Mouse (Mus musculus): Measurements from ENCODE around the gene Slc5a3.
"Not testable (repeated sequence)": the region's sequence is repeated elsewhere in the genome, so short reads cannot be mapped to it uniquely, and the experiment has no call there.

The Slc5a3 gene

GRCm38 (mm10) chr16:92061586-92061985 is 3.5 kb downstream of the Slc5a3 start:
- in situ Hi-C loops (cut with MboI, MseI), result no loop called here

DNA sequence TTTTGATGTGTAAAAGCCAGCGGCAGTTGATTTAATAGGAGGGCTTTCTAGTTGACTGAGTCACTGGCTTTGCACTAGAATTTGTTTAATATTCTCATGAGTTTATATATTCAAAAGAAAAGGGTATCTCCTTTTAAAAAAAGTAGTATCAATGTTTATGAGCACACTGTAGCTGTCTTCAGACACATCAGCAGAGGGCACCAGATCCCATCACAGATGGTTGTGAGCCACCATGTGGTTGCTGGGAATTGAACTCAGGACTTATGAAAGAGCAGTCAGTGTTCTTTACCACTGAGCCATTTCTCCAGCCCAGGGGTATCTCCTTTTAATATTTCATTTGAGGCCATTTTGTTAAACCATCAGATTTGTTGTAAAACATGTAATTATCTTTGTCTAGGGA is 4.7 kb downstream of the Slc5a3 start:
- in situ Hi-C loops (cut with MboI, MseI), result no loop called here

DNA sequence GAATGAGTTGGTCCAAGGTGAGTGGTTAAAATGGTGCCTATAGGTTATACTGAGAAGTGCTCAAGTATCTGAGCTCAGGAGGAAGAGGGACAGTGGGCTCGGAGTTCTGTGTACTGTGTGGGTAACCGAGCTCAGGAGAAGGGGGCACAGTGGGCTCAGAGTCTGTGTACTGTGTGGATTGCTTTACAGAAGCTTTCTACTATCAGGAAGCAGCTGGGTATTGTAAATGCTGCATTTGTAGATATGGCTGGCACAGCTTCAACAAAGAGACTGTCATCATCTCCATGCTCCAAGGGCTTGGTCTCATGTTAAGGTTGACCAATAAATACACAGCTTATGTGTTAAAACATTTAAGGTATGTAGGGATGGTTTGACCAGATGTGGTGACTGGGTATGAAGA is 6.7 kb downstream of the Slc5a3 start:
- in situ Hi-C loops (cut with MboI, MseI), result no loop called here

DNA sequence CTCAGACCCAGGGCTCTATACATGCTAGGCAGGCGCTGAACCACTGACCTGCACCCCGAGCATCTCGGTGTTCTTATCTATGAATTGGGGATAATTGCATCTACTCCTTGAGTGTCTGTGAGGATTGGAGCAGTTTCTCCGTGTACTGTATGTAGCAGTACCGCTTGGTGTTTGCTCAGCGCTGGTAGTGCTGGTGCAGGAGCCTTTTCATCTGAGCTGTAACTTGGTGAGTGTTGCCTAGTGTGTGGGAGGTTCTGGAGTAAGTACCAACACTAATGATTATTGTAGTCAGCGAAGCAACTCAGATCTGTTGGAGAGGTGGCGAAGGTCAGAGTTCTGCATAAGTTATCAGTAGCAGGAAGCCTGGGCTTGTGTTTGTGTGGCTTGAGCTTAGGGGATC is 12.2 kb downstream of the Slc5a3 start:
- in situ Hi-C loops (cut with MboI, MseI), result no loop called here

- in situ Hi-C loops (cut with MboI, MseI), result no loop called here
These were observed 18.7 kb downstream of the Slc5a3 start for GRCm38 (mm10) chr16:92076797-92077196.

DNA sequence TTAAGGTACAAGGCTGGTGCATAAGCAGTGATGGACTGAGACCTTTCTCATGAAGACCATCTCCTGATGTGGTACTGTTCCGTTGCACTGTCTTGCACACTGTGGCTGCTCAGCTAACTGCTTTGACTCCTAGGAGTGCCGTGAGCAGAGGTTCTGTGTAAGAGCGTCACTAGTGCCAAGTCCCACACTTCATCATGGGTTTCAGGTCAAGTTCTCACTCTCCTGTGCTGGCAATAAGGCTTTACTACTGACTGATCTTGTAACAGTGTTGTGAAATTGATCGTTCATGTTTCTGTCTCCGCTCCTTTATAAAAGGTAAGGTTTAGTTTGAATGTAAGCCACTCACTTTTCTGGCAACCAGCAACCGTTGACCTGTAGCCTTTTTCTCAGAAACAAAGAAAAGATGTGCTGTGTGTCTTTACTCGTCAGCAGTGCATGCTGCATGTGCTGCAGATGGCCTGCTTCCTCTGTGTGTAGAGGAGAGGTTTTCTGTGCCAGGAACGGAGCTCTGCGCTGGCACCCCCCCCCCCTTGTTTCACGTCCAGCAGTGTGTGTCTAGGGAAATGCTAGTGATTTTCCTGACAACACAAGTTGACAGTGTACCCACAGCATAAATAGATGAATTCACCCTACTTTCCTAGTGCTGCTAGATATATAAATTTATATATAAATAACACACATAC is 25.8 kb downstream of the Slc5a3 start:
- in situ Hi-C loops (cut with MboI, MseI), result no loop called here

- in situ Hi-C loops (cut with MboI, MseI), result no loop called here
These were observed 31.1 kb downstream of the Slc5a3 start for GRCm38 (mm10) chr16:92089225-92089624.

GRCm38 (mm10) chr16:92091876-92092275 is 33.8 kb downstream of the Slc5a3 start:
- in situ Hi-C loops (cut with MboI, MseI), result no loop called here

GRCm38 (mm10) chr16:92098351-92099051 is 40.4 kb downstream of the Slc5a3 start:
- in situ Hi-C loops (cut with MboI, MseI), result no loop called here

- in situ Hi-C loops (cut with MboI, MseI), result no loop called here
These were observed 41.5 kb downstream of the Slc5a3 start for GRCm38 (mm10) chr16:92099598-92099997.

DNA sequence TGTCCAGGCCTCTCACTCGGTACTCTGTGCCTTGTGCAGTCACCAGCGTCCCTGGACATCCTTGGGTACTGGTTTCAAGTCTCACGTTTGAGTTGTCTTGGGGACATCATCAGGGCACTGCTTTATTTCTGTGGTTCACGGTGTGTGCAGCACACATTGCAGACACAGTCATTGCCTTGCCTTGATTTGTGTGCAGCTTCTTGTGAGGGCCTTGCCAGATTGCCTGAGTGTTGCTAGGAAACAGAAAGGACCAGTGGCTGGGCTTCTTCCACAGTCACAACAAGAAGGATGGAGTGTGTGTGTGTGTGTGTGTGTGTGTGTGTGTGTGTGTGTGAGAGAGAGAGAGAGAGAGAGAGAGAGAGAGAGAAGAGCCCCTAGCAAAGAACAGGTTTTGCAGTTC is 42.0 kb downstream of the Slc5a3 start:
- in situ Hi-C loops (cut with MboI, MseI), result no loop called here

- in situ Hi-C loops (cut with MboI, MseI), result no loop called here
These were observed 44.0 kb downstream of the Slc5a3 start for GRCm38 (mm10) chr16:92102115-92102514.

GRCm38 (mm10) chr16:92102931-92103330 is 44.8 kb downstream of the Slc5a3 start:
- in situ Hi-C loops (cut with MboI, MseI), result not testable (repeated sequence)

DNA sequence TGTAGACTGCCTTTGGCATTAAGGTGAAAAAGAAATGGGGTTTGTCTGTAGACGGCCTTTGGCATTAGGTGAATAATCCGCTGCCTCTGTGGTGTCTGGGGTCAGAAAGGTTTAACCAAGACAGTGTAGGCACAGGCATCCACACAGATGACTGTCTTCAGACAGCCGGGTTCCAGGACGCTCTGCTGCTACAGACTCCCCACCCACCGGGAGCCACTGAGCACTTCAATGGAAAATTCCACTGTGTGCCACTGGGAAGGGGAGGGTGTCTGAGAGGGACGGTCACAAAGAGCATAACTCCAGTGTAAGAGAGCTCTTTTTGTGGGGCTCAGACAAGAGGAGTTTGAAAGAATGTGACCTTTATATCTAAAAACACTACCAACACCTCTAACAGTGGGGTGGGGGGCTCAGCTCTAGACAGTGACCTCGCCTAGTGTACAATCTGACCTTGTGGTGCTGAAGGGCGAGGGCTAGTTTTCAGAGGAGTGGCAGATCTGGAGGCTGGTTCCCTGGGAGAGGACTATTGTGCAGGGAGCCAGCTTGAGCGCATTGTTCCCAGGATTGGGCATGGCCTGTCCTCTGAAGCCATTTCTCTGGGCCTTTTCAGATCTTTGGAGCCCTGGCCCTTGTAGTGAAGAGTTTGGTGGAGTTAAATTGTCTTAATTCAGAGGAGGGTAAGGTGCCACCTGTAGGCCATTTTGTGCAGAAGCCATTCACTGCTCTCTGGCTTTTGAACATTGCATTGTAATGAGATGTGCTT is 45.6 kb downstream of the Slc5a3 start:
- in situ Hi-C loops (cut with MboI, MseI), result no loop called here

DNA sequence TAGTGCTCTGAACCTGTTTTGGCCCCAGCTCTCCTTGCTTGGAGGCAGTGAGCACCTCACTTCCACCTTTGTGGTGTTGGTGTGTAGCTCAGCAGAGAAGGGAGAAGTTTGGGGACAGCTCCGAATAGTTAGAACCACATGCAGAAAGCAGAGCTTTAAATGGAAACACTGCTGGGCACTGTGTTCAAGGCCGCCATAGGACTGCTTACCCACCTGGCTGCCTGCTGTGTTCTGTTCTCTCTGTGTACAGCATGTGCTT is 46.1 kb downstream of the Slc5a3 start:
- in situ Hi-C loops (cut with MboI, MseI), result no loop called here

GRCm38 (mm10) chr16:92104951-92105350 is 46.8 kb downstream of the Slc5a3 start:
- in situ Hi-C loops (cut with MboI, MseI), result no loop called here

GRCm38 (mm10) chr16:92105631-92106030 is 47.5 kb downstream of the Slc5a3 start:
- in situ Hi-C loops (cut with MboI, MseI), result no loop called here

GRCm38 (mm10) chr16:92107346-92107745 is 49.2 kb downstream of the Slc5a3 start:
- in situ Hi-C loops (cut with MboI, MseI), result no loop called here

GRCm38 (mm10) chr16:92114706-92115241 is 56.7 kb downstream of the Slc5a3 start:
- in situ Hi-C loops (cut with MboI, MseI), result no loop called here

- in situ Hi-C loops (cut with MboI, MseI), result no loop called here
These were observed 57.7 kb downstream of the Slc5a3 start for GRCm38 (mm10) chr16:92115611-92116421.

GRCm38 (mm10) chr16:92117337-92118209 is 59.5 kb downstream of the Slc5a3 start:
- in situ Hi-C loops (cut with MboI, MseI), result no loop called here

All from T-helper 1 cell (primary cell).